Mouse (Mus musculus) E14TG2a.4 (cell line): ENCODE measurements around the gene Pcdh19.

Experiments
- CTCF ChIP-seq: conservative IDR thresholded peaks from 2 replicates; pipeline ENCODE4 v1.5.1; 2014; ENCODE audit warnings: low read length
- NANOG ChIP-seq: IDR thresholded peaks from 2 replicates; pipeline ENCODE4 v1.6.1; 2014; ENCODE audit warnings: borderline replicate concordance, low read length, mixed read lengths
- POU5F1 ChIP-seq: IDR thresholded peaks from 2 replicates; pipeline ENCODE4 v1.6.1; 2014; ENCODE audit warnings: low read length, borderline replicate concordance

GRCm38 (mm10) chrX:133721517-133721916 lies 32.7 kb upstream of the Pcdh19 start:
- no peak for TF ChIP-seq CTCF
- TF ChIP-seq NANOG = no peak
- TF ChIP-seq POU5F1 = no peak
